Mouse (Mus musculus): ENCODE measurements around the gene Serpina1e. TPM values are rescaled to one million over a fixed set of nuclear protein-coding genes. Genes with fewer than 3 reads are reported as not detected.
"Not testable (repeated sequence)": the region's sequence is repeated elsewhere in the genome, so short reads cannot be mapped to it uniquely, and the experiment has no call there.

Gene Serpina1e
- polyA plus RNA-seq, 1 experiment from 2014 or later: 1.0 TPM

- H3K27me3 ChIP-seq (ENCODE audit: insufficient read depth, low read length): no peaks in the 10 kb centered on the region
- no peaks in the 10 kb centered on the region for H3K4me1 ChIP-seq (replicated peaks; ENCODE audit: insufficient read depth, low read length)
- H3K9me3 ChIP-seq (replicated peaks; ENCODE audit: low read length): no peaks in the 10 kb centered on the region
- DNase-seq (ENCODE audit: low spot score): no peak
- no peaks in the 10 kb centered on the region for H3K36me3 ChIP-seq (ENCODE audit: insufficient read depth, low read length)
- H3K27ac ChIP-seq: no peak overlapping the region
- H3K4me2 ChIP-seq (ENCODE audit: low read length): no peak overlapping the region
- ATAC-seq (replicated peaks; ENCODE audit: low FRiP score, low read depth): no peak
- H3K9ac ChIP-seq (ENCODE audit: low read depth, low read length): no peak overlapping the region
- 81% methylated on average over 9 of the region's 9 CpGs for WGBS
- H3K4me3 ChIP-seq (replicated peaks; ENCODE audit: low read depth, low read length): no peak overlapping the region
- no peak for TF ChIP-seq CTCF (IDR thresholded peaks at IDR 0.05; ENCODE audit: low read depth)
Measured at GRCm38 (mm10) chr12:103969577-103970116, 10.9 kb upstream of the Serpina1e start.

- no peaks in the 10 kb centered on the region for H3K27me3 ChIP-seq (ENCODE audit: insufficient read depth, low read length)
- ATAC-seq (replicated peaks; ENCODE audit: low FRiP score, low read depth) (no peak), DNase-seq (ENCODE audit: low spot score) (no peak)
- H3K36me3 ChIP-seq (ENCODE audit: insufficient read depth, low read length): no peaks in the 10 kb centered on the region
- 76% methylated on average over 3 of the region's 3 CpGs for WGBS
- no peak overlapping the region for H3K4me2 ChIP-seq (ENCODE audit: low read length)
- H3K4me3 ChIP-seq (replicated peaks; ENCODE audit: low read depth, low read length): no peak overlapping the region
- H3K9me3 ChIP-seq (replicated peaks; ENCODE audit: low read length): no peaks in the 10 kb centered on the region
- H3K27ac ChIP-seq: no peak overlapping the region
- no peak overlapping the region for H3K9ac ChIP-seq (ENCODE audit: low read depth, low read length)
- TF ChIP-seq CTCF (IDR thresholded peaks at IDR 0.05; ENCODE audit: low read depth): no peak
- no peaks in the 10 kb centered on the region for H3K4me1 ChIP-seq (replicated peaks; ENCODE audit: insufficient read depth, low read length)
Measured at GRCm38 (mm10) chr12:103966761-103967160, 8.0 kb upstream of the Serpina1e start.

DNA sequence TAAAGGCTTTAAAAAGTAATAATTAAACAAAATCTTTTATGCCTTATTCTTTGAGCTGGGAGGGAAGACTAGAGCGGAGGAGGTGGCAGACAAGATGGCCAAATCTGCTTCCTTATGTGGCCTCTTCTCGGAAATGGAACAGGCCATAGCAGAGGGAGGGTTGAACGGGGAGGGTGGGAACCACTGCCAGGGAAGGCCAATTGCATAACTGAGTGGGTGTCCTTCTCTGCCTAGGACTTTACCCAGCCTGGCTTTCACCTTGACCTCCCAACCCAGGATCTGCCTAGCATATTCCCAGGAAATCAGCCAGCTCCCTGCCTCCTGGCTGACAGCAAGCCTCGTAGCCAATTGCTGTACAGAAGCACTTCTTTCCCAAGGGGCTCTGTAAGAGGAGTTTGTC is 4.5 kb upstream of the Serpina1e start:
- 44% methylated on average over 4 of the region's 4 CpGs for WGBS
- no peaks in the 10 kb centered on the region for H3K4me1 ChIP-seq (replicated peaks; ENCODE audit: insufficient read depth, low read length)
- DNase-seq (ENCODE audit: low spot score) (peak; percentile 11), ATAC-seq (replicated peaks; ENCODE audit: low FRiP score, low read depth) (no peak)
- H3K9me3 ChIP-seq (replicated peaks; ENCODE audit: low read length): no peaks in the 10 kb centered on the region
- H3K27me3 ChIP-seq (ENCODE audit: insufficient read depth, low read length): no peaks in the 10 kb centered on the region
- H3K27ac ChIP-seq: no peak overlapping the region
- H3K4me2 ChIP-seq (ENCODE audit: low read length): no peak overlapping the region
- TF ChIP-seq CTCF (IDR thresholded peaks at IDR 0.05; ENCODE audit: low read depth): no peak
- no peaks in the 10 kb centered on the region for H3K36me3 ChIP-seq (ENCODE audit: insufficient read depth, low read length)
- H3K4me3 ChIP-seq (replicated peaks; ENCODE audit: low read depth, low read length): no peak overlapping the region
- no peak overlapping the region for H3K9ac ChIP-seq (ENCODE audit: low read depth, low read length)

DNA sequence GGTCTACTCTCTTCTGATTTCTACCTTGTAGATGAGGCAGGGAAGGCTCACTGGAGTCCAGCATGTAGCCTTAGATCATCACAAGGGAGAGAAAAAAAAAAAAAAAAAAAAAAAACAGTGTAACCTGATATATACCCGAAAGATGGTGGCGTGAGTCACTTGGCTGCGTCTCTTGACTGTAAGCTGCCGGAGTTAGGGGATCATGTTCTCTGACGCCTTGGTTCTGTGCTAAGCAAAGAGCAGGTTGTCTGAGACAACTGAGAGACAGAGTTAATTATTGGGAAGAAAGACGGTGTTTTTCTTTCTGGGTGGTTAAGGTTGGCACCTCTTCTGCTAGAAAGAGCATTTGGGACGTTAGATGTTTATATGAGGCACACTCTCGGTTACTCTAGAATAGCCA is 4.1 kb upstream of the Serpina1e start:
- Histone ChIP-seq H3K27ac (no peak overlapping the region), H3K36me3 (ENCODE audit: insufficient read depth, low read length) (no peaks in the 10 kb centered on the region), H3K9ac (ENCODE audit: low read depth, low read length) (no peak overlapping the region), H3K27me3 (ENCODE audit: insufficient read depth, low read length) (no peaks in the 10 kb centered on the region), H3K4me2 (ENCODE audit: low read length) (no peak overlapping the region), H3K4me3 (replicated peaks; ENCODE audit: low read depth, low read length) (no peak overlapping the region), H3K4me1 (replicated peaks; ENCODE audit: insufficient read depth, low read length) (no peaks in the 10 kb centered on the region), H3K9me3 (replicated peaks; ENCODE audit: low read length) (no peaks in the 10 kb centered on the region)
- TF ChIP-seq CTCF (IDR thresholded peaks at IDR 0.05; ENCODE audit: low read depth): no peak
- DNase-seq (ENCODE audit: low spot score) (peak; percentile 63), ATAC-seq (replicated peaks; ENCODE audit: low FRiP score, low read depth) (no peak)
- 32% methylated on average over 8 of the region's 8 CpGs for WGBS

GRCm38 (mm10) chr12:103962337-103962736 is 3.6 kb upstream of the Serpina1e start:
- Histone ChIP-seq H3K4me2 (ENCODE audit: low read length) (no peak overlapping the region), H3K9me3 (replicated peaks; ENCODE audit: low read length) (no peaks in the 10 kb centered on the region), H3K4me3 (replicated peaks; ENCODE audit: low read depth, low read length) (no peak overlapping the region), H3K9ac (ENCODE audit: low read depth, low read length) (no peak overlapping the region), H3K36me3 (ENCODE audit: insufficient read depth, low read length) (no peaks in the 10 kb centered on the region), H3K27ac (no peak overlapping the region), H3K27me3 (ENCODE audit: insufficient read depth, low read length) (no peaks in the 10 kb centered on the region), H3K4me1 (replicated peaks; ENCODE audit: insufficient read depth, low read length) (no peaks in the 10 kb centered on the region)
- no peak for TF ChIP-seq CTCF (IDR thresholded peaks at IDR 0.05; ENCODE audit: low read depth)
- whole genome bisulfite sequencing: 73% methylated on average over 5 of the region's 5 CpGs
- DNase-seq (ENCODE audit: low spot score) (no peak), ATAC-seq (replicated peaks; ENCODE audit: low FRiP score, low read depth) (no peak)

DNA sequence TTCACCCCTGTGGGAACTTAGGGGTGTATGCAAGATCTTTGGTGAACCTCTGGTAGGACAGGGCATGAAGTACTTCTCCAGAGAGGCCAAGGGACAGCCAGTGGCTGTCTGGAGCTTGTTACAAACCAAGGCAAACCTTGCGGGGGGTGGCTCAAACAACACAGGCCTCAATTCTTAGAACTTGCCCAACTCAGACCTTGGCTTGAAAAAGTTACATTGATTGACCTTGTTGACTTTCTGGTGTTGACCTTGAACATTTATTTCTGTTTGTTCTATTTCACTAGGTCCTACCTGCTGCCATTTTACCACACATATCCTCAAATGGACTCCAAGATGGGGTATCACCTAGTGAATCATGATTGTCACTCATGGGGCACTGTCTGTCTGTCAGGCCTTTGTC is 2.9 kb upstream of the Serpina1e start:
- no peak overlapping the region for H3K27ac ChIP-seq
- H3K4me2 ChIP-seq (ENCODE audit: low read length): no peak overlapping the region
- H3K27me3 ChIP-seq (ENCODE audit: insufficient read depth, low read length): no peaks in the 10 kb centered on the region
- no peak overlapping the region for H3K4me3 ChIP-seq (replicated peaks; ENCODE audit: low read depth, low read length)
- no peaks in the 10 kb centered on the region for H3K36me3 ChIP-seq (ENCODE audit: insufficient read depth, low read length)
- H3K9ac ChIP-seq (ENCODE audit: low read depth, low read length): no peak overlapping the region
- 93% methylated on average over 1 of the region's 1 CpGs for WGBS
- no peaks in the 10 kb centered on the region for H3K4me1 ChIP-seq (replicated peaks; ENCODE audit: insufficient read depth, low read length)
- ATAC-seq (replicated peaks; ENCODE audit: low FRiP score, low read depth) (no peak), DNase-seq (ENCODE audit: low spot score) (no peak)
- TF ChIP-seq CTCF (IDR thresholded peaks at IDR 0.05; ENCODE audit: low read depth): no peak
- no peaks in the 10 kb centered on the region for H3K9me3 ChIP-seq (replicated peaks; ENCODE audit: low read length)

GRCm38 (mm10) chr12:103956555-103956954 is 2.2 kb downstream of the Serpina1e start:
- DNase-seq (ENCODE audit: low spot score): not testable (repeated sequence)

GRCm38 (mm10) chr12:103952972-103953371 is 5.8 kb downstream of the Serpina1e start:
- not testable (repeated sequence) for H3K27me3 ChIP-seq (ENCODE audit: insufficient read depth, low read length); ATAC-seq (replicated peaks; ENCODE audit: low FRiP score, low read depth); H3K4me1 ChIP-seq (replicated peaks; ENCODE audit: insufficient read depth, low read length); DNase-seq (ENCODE audit: low spot score); H3K36me3 ChIP-seq (ENCODE audit: insufficient read depth, low read length); H3K9me3 ChIP-seq (replicated peaks; ENCODE audit: low read length); H3K27ac ChIP-seq; H3K9ac ChIP-seq (ENCODE audit: low read depth, low read length); H3K4me2 ChIP-seq (ENCODE audit: low read length); H3K4me3 ChIP-seq (replicated peaks; ENCODE audit: low read depth, low read length)
- 66% methylated on average over 3 of the region's 3 CpGs for whole genome bisulfite sequencing

More at GRCm38 (mm10) chr12:103956555-103956954, 2.2 kb downstream of the Serpina1e start:
- not testable (repeated sequence) for H3K9ac ChIP-seq (ENCODE audit: low read depth, low read length); H3K27me3 ChIP-seq (ENCODE audit: insufficient read depth, low read length); H3K27ac ChIP-seq; H3K4me2 ChIP-seq (ENCODE audit: low read length); H3K4me3 ChIP-seq (replicated peaks; ENCODE audit: low read depth, low read length); ATAC-seq (replicated peaks; ENCODE audit: low FRiP score, low read depth); H3K4me1 ChIP-seq (replicated peaks; ENCODE audit: insufficient read depth, low read length); H3K36me3 ChIP-seq (ENCODE audit: insufficient read depth, low read length); H3K9me3 ChIP-seq (replicated peaks; ENCODE audit: low read length)
- WGBS: 68% methylated on average over 2 of the region's 2 CpGs

All from kidney, postnatal 0 days (tissue).